Mouse (Mus musculus) limb, embryonic 10.5 days (tissue): ENCODE measurements around the gene Prl8a9. TPM values are rescaled to one million over a fixed set of nuclear protein-coding genes. Genes with fewer than 3 reads are reported as not detected.

Experiments used
- DNase-seq: peaks from one replicate; pipeline ENCODE4 v3.0.0-alpha.2; 2017; ENCODE audit warnings: low spot score
- H3K27ac ChIP-seq: fragments of 300-500 bp; sonication (generic); 2 replicates; pipeline ENCODE4 v1.5.1; 2016; ENCODE audit warnings: mild to moderate bottlenecking
- H3K27me3 ChIP-seq: fragments of 300-500 bp; sonication (generic); 2 replicates; pipeline ENCODE4 v1.6.1; 2016; ENCODE audit warnings: low read depth, mild to moderate bottlenecking; ENCODE audit not compliant: poor library complexity, severe bottlenecking
- H3K36me3 ChIP-seq: fragments of 300-500 bp; sonication (generic); 2 replicates; pipeline ENCODE4 v1.6.1; 2016; ENCODE audit warnings: mild to moderate bottlenecking, moderate library complexity
- H3K4me1 ChIP-seq: fragments of 300-500 bp; sonication (generic); 2 replicates; pipeline ENCODE4 v1.6.1; 2016
- H3K4me3 ChIP-seq: fragments of 300-500 bp; sonication (generic); 2 replicates; pipeline ENCODE4 v1.5.1; 2016; ENCODE audit warnings: mild to moderate bottlenecking, moderate library complexity
- H3K9me3 ChIP-seq: fragments of 300-500 bp; sonication (generic); replicated peaks from 2 replicates; pipeline ENCODE4 v1.6.1; 2016; ENCODE audit warnings: mild to moderate bottlenecking
- WGBS: fragments of 180-500 bp; shearing (Covaris S2); methylation state at CpG from one replicate; pipeline ENCODE4 v1.1.7; 2016; 5-methylcytosine and 5-hydroxymethylcytosine counted together
- polyA plus RNA-seq: library from polyadenylated mRNA; unstranded; fragments of >200 nt; fragmentation: Nextera tagmentation; extraction: Ambion mirVana; gene quantifications from 2 replicates; pipeline ENCODE4 v1.2.1, GENCODE M21; 2016

The Prl8a9 gene
- not detected in 2 replicates for polyA plus RNA-seq

GRCm38 (mm10) chr13:27564506-27564905, at the start of gene Prl8a9:
Gene Prl8a9 (minus strand): TSS chr13:27564606.
- no peaks in the 10 kb centered on the region for H3K27me3 ChIP-seq
- WGBS, result 89% methylated on average over 2 of the region's 2 CpGs
- DNase-seq, result no peak
- no peak within 1 kb of the TSS for H3K4me3 ChIP-seq
- H3K36me3 ChIP-seq, result no peaks in the 10 kb centered on the region
- H3K4me1 ChIP-seq, result no peaks in the 10 kb centered on the region
- H3K9me3 ChIP-seq, result no peaks in the 10 kb centered on the region
- no peak within 1 kb of the TSS for H3K27ac ChIP-seq

DNA sequence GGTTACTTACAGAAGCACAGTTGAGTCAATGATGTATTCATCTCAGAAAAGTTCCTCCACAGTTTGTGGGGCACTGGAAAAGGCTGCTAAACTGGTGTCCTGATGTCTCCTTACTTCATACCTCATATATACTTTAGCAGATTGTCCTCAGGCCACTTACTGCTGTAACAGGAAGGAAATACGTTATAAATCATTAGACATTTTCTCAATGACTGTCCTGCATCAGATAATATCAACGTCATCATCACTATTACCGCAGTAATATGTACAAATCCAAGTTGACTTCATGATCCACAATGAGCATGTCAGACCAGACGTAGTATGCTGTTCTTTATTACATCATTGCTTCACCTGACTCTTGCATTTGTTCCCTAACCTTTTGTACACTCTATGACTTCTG, 46.1 kb upstream of the Prl8a9 start, which contains the start of gene Prl7b1:
Prl7b1 (minus strand) TSS at position 101 of the 400 bp plus-strand sequence.
- H3K36me3 ChIP-seq, result no peaks in the 10 kb centered on the region
- WGBS, result 79% methylated on average over 4 of the region's 4 CpGs
- no peak within 1 kb of the TSS for H3K4me3 ChIP-seq
- DNase-seq, result no peak
- H3K27ac ChIP-seq, result no peak within 1 kb of the TSS
- no peaks in the 10 kb centered on the region for H3K4me1 ChIP-seq
- H3K9me3 ChIP-seq, result no peaks in the 10 kb centered on the region
- H3K27me3 ChIP-seq, result no peaks in the 10 kb centered on the region

- no peaks in the 10 kb centered on the region for H3K4me1 ChIP-seq
- 88% methylated on average over 2 of the region's 2 CpGs for WGBS
Measured at GRCm38 (mm10) chr13:27582071-27582470, 17.7 kb upstream of the Prl8a9 start, which contains the start of gene Prl8a1. Gene Prl8a1 (minus strand): TSS chr13:27582171.

GRCm38 (mm10) chr13:27553336-27553735, 11.1 kb downstream of the Prl8a9 start:
- Histone ChIP-seq H3K27ac (no peak overlapping the region), H3K36me3 (no peaks in the 10 kb centered on the region), H3K27me3 (no peaks in the 10 kb centered on the region), H3K9me3 (no peaks in the 10 kb centered on the region), H3K4me3 (no peak overlapping the region), H3K4me1 (no peaks in the 10 kb centered on the region)
- DNase-seq, result no peak

More at GRCm38 (mm10) chr13:27582071-27582470, 17.7 kb upstream of the Prl8a9 start, which contains the start of gene Prl8a1:
- no peak for DNase-seq
- H3K27ac ChIP-seq, result no peak within 1 kb of the TSS
- H3K9me3 ChIP-seq, result no peaks in the 10 kb centered on the region
- H3K36me3 ChIP-seq, result no peaks in the 10 kb centered on the region
- H3K4me3 ChIP-seq, result no peak within 1 kb of the TSS
- no peaks in the 10 kb centered on the region for H3K27me3 ChIP-seq

DNA sequence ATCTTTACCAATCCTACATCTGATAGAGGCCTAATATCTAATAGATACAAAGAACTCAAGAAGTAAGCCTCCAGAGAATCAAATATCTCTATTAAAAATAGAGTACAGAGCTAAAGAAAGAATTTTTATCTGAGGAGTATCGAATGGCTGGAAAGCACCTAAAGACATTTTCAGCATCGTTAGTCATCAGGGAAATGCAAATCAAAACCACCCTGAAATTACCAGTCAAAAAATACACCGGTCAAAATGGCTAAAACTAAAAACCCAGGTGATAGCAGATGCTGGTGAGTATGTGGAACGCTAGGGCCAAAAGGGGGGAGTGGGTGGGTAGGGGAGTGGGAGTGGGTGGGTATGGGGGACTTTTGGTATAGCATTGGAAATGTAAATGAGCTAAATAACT, 41.2 kb downstream of the Prl8a9 start:
- Histone ChIP-seq H3K4me1 (no peaks in the 10 kb centered on the region), H3K27ac (no peak overlapping the region), H3K27me3 (no peaks in the 10 kb centered on the region), H3K4me3 (no peak overlapping the region), H3K9me3 (no peaks in the 10 kb centered on the region), H3K36me3 (no peaks in the 10 kb centered on the region)
- 85% methylated on average over 4 of the region's 4 CpGs for WGBS
- no peak for DNase-seq

- no peaks in the 10 kb centered on the region for H3K27me3 ChIP-seq
- H3K27ac ChIP-seq, result no peak within 1 kb of the TSS
- H3K4me3 ChIP-seq, result no peak within 1 kb of the TSS
- DNase-seq, result no peak
- no peaks in the 10 kb centered on the region for H3K4me1 ChIP-seq
- WGBS, result 90% methylated on average over 4 of the region's 4 CpGs
- H3K36me3 ChIP-seq, result no peaks in the 10 kb centered on the region
- H3K9me3 ChIP-seq, result no peaks in the 10 kb centered on the region
Measured at GRCm38 (mm10) chr13:27513117-27513516, 51.3 kb downstream of the Prl8a9 start, which contains the start of gene Prl8a8. Gene Prl8a8 (minus strand): TSS chr13:27513217.

Other genes with a start within 250 kb of the Prl8a9 start
- not detected in 2 replicates for gene Prl8a2, start 218.9 kb downstream of the Prl8a9 start, polyA plus RNA-seq
- not detected in 2 replicates for gene Prl2b1, start 173.8 kb downstream of the Prl8a9 start, polyA plus RNA-seq
- not detected in 2 replicates for gene Prl8a6, start 125.9 kb downstream of the Prl8a9 start, polyA plus RNA-seq
- gene Prl8a8, start 51.4 kb downstream of the Prl8a9 start, polyA plus RNA-seq, result not detected in 2 replicates
- gene Prl8a1, start 17.6 kb upstream of the Prl8a9 start, polyA plus RNA-seq, result not detected in 2 replicates
- not detected in 2 replicates for gene Prl7b1, start 46.0 kb upstream of the Prl8a9 start, polyA plus RNA-seq
- gene Prl7a1, start 77.9 kb upstream of the Prl8a9 start, polyA plus RNA-seq, result not detected in 2 replicates
- gene Prl7a2, start 103.4 kb upstream of the Prl8a9 start, polyA plus RNA-seq, result not detected in 2 replicates
- not detected in 2 replicates for gene Prl7d1, start 152.1 kb upstream of the Prl8a9 start, polyA plus RNA-seq
- gene Prl7c1, start 216.2 kb upstream of the Prl8a9 start, polyA plus RNA-seq, result not detected in 2 replicates
- not detected in 2 replicates for gene Prl2a1, start 237.0 kb upstream of the Prl8a9 start, polyA plus RNA-seq